Mouse (Mus musculus) left cerebral cortex, adult 2 months (tissue): ENCODE data around the gene Smc5. TPM values are rescaled to one million over a fixed set of nuclear protein-coding genes. Genes with fewer than 3 reads are reported as not detected.

ENCODE experiments used
- DNase-seq, 2 experiments: peaks; one replicate each; pipeline ENCODE4 v3.0.0; 2021 to 2022; ENCODE audit warnings: low spot score in 2 of 2, mixed read lengths in 1 of 2; ENCODE audit errors: extremely low spot score in 1 of 2
- H3K27ac ChIP-seq: fragments of 200-600 bp; 2 replicates; pipeline ENCODE4 v1.8.1; 2022
- H3K4me3 ChIP-seq: fragments of 200-600 bp; 2 replicates; pipeline ENCODE4 v1.8.1; 2022
- CTCF ChIP-seq: fragments of 200-600 bp; IDR thresholded peaks from 2 replicates; pipeline ENCODE4 v1.8.1; 2022; ENCODE audit warnings: antibody characterized with exemption, mild to moderate bottlenecking, moderate library complexity
- intact Hi-C: fragments of 180-260 bp; cut with DNase I; formaldehyde crosslinking; loops from one replicate; pipeline ENCODE4 v1.15.1; 2025
- long read RNA-seq, 2 experiments: library from polyadenylated mRNA; stranded (forward); transcript quantifications; one replicate each; pipeline ENCODE4 v2.0.0; 2021; ENCODE audit warnings: borderline mapping rate in 2 of 2
- total RNA-seq, 2 experiments: library from RNA; stranded (reverse); gene quantifications; 2 replicates each; pipeline ENCODE4 v1.2.3; 2021

Smc5 gene
- total RNA-seq: 10 to 100 TPM; 37.1 to 40.0 TPM
- long read RNA-seq, experiment 1, full-length matches to known transcripts: 4 of 23 reads
- long read RNA-seq, experiment 1, partial matches to known transcripts: 7 of 23 reads
- long read RNA-seq, experiment 1, other reads (novel, unspliced or antisense): 12 of 23 reads
- long read RNA-seq, experiment 2, full-length matches to known transcripts: 6 of 13 reads
- long read RNA-seq, experiment 2, partial matches to known transcripts: 0 of 13 reads
- long read RNA-seq, experiment 2, other reads (novel, unspliced or antisense): 7 of 13 reads

DNA sequence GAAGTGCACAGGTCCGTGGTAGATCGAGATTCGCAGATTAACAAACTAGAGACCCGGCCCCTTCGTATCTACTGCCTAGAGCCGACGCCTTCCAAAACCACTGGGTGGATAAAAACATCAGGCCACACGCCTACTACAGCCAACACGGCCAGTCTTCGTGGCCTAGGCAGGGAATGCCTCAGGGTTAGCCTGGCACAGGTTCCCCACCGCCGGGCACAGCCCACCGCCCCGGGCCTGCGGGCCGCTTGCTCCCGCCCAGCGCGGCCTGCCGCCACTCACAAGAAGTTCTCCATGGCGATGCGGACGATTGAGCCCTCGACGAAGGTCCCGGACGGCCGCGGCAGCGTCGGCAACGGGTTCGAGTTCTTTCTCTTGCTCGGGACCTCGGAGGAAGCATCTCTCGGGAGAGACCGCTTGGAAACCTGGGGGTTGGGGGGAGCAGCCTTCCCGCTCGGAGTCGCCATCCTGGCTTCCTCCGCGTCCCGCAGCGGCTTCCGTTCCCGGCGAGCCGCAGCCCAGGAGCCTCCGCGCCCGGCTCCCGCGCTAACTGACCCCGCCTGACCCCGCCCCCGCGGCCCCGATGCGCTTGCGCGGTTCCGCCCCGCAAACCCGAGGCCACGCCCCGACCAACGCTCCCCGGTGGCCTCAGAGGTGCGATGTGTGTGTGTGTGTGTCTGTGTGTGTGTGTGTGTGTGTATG lies at the start of gene Smc5:
Gene Smc5, minus strand, starts transcription at position 543 of the 699 bp plus-strand sequence.
- H3K27ac ChIP-seq: peak within 1 kb of the TSS; percentile 79
- intact Hi-C loops: no loop called here
- peak within 1 kb of the TSS; percentile 63 for H3K4me3 ChIP-seq
- DNase-seq: peak; percentile 92
- TF ChIP-seq CTCF: no peak

DNA sequence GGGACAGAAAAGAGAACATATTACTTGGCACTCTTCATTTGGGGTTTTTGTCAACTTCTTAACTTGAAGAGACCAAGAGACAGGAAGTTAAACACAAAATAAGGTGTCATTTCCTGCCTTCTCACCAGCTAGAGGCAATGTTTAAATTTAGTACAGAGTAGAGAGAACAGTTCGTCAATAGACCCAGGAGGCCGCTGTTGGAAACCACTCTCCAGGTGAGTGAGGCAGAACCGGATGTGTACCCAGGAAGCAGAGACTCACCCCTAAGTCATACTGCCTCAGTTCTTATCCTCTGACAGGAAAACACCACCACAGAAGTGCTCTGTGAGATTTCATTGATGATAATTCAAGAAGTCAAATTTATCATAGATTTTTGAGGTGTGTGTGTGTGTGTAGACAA lies 49.4 kb upstream of the Smc5 start:
- no peak for TF ChIP-seq CTCF
- DNase-seq: no peak
- Histone ChIP-seq H3K4me3 (no peak overlapping the region), H3K27ac (no peak overlapping the region)
- intact Hi-C loops: no loop called here

DNA sequence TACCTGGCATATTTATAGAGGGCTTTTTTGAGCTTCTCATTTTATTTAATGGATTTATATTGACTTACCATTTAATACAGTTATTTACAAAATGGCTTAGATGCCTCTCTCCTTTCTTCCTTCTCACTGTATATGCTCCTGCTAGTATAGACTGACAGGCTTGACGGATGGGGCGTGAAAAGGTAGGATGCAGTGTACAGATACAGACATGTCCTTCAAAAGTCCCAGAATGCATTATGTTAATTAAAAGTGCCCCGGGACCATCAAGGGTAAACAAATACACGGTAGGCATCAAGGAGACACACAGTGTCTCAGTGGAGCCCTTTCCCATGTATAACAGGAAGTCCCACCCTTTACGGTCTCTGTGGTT lies 44.3 kb upstream of the Smc5 start:
- H3K4me3 ChIP-seq: no peak overlapping the region
- intact Hi-C loops: no loop called here
- no peak overlapping the region for H3K27ac ChIP-seq
- no peak for DNase-seq
- TF ChIP-seq CTCF: no peak

DNA sequence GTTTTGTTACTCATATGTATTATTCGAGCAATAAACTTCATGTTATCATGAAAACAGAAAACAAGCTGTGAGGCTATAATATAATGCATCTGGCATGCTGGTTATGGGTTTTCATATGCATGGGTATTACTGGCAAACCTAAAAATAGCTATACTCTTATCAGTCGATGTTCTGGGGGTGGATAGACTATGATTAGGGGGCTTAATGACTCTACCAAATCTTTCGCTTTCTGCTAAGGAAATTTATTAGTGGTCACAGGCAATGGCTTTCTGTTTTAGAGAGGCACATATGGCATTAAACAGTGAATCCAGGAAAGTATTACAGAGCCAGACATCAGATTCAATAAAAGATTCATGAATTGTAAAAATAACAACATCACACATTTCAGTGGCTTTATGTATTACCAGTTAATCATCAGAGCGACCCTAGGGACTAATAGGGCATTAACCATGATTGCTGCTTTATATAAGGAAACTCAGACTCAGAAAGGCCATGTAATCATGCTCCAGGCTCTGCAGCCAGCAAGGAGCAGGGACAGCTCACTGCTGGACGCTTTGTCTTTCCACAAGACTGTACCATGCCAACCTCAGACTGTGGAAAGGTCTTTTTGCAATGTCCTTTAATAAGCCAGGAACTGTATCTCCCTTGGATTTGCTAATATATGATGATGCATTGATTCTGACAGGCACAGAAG lies 43.7 kb upstream of the Smc5 start:
- no peak for TF ChIP-seq CTCF
- Histone ChIP-seq H3K27ac (no peak overlapping the region), H3K4me3 (no peak overlapping the region)
- intact Hi-C loops: no loop called here
- DNase-seq: no peak

DNA sequence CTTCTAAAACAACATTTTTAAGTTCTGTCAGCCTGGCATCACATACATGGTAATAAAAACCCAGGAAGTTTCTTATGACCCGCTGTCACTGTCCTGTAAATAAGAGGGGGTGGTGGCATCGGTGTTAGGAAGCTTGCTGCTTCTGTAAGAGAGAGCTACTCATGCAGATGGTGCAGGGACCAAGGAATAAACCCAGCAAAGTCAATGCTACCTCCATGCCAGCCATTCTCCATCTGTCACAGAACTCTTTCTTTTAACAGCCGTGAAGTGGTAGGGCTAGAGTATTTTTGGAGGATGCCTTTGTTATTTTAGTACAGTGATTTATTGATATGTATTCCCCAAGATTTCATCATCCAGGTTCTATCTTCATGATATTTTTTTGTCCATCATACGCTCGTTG lies 43.2 kb upstream of the Smc5 start:
- TF ChIP-seq CTCF: no peak
- no peak for DNase-seq
- H3K4me3 ChIP-seq: no peak overlapping the region
- no peak overlapping the region for H3K27ac ChIP-seq
- intact Hi-C loops: no loop called here

DNA sequence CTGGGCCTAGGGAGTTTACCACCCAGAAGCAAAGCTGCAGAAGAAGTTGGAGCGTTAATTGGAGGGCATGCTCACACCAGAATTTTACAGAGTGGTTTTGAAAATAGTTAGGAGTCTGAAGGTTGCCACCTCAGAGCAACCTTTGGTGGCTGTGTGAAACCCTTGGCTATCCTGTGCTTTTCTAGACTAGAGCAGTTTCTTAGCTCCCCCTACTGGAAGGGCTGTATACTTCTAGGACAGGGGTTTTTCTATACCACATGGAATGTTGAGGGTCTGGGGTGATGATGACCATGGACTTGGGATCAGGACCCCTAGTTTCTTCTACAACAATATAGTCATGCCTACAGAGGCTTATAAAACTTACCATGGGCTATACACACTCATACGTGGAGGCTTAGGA lies 36.3 kb upstream of the Smc5 start:
- Histone ChIP-seq H3K4me3 (no peak overlapping the region), H3K27ac (no peak overlapping the region)
- no peak for DNase-seq
- intact Hi-C loops: no loop called here
- TF ChIP-seq CTCF: peak; percentile 36

DNA sequence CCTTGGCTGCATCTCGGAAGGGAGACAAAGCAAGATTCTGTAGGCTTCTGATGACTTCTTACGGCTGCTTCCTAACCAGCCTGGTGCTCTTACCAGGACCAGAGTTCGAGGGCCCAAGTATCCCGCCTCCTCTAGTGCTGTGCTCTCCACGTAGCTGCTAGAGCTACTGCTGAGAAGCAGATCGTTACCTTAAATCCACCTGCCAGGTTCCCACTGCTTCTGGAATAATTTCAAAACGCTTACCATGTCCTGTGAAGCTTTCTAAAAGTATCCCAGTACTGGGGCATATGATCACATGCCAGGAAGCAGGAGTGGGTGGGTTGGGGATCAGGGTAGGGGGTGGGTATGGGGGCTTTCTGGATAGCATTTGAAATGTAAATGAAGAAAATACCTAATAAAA lies 33.0 kb upstream of the Smc5 start:
- H3K4me3 ChIP-seq: no peak overlapping the region
- DNase-seq: no peak
- H3K27ac ChIP-seq: no peak overlapping the region
- no peak for TF ChIP-seq CTCF
- intact Hi-C loops: no loop called here

DNA sequence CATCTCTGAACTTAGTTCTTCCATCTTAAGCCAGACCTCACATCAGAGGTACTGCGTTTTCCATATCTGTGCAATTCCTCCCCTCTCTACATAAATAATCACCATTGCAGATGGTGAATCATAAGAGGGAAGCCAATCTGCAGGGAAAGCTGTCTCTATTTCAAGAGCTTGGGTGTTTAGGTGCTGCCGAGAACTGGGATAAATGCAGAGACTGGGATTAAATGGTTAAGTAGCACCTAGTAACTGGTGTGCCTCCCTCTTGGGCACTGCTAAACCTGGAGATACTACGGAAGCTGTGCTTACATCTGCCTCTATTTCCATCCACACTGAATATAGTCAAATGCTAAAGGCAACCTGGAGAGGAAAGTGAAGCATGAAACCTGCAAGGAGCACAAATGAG lies 26.3 kb upstream of the Smc5 start:
- TF ChIP-seq CTCF: no peak
- Histone ChIP-seq H3K27ac (peak overlapping the region; percentile 75), H3K4me3 (no peak overlapping the region)
- peak in 1 of 2 experiments; percentile 27 for DNase-seq
- intact Hi-C loops: loop anchor here (1.0 to 10.0 kb wide), 5 partner anchors 72 to 662 kb away; partner anchors contain the start of gene Apba1

DNA sequence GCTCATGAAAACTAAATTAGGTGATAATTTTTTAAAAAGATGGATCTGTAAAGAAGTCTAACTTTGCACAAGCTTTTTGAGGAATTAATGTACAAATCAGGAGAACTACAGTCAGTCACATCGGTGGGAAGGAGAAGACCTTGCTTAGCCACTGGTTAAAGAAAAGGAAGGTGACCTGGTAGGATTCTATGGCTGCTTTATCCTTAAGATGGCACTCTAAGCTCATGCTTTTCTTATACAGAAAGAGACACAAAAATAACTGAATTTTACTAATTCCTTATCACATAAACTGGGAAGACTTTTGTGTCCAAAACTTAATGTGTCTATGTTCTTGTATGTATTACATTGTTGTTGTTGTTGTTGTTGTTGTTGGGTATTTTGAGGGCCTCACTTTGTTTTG lies 25.2 kb upstream of the Smc5 start:
- TF ChIP-seq CTCF: peak; percentile 61
- DNase-seq: no peak
- intact Hi-C loops: loop anchor here (1.0 to 10.0 kb wide), 4 partner anchors 222 to 663 kb away; partner anchors contain the start of gene Apba1

DNA sequence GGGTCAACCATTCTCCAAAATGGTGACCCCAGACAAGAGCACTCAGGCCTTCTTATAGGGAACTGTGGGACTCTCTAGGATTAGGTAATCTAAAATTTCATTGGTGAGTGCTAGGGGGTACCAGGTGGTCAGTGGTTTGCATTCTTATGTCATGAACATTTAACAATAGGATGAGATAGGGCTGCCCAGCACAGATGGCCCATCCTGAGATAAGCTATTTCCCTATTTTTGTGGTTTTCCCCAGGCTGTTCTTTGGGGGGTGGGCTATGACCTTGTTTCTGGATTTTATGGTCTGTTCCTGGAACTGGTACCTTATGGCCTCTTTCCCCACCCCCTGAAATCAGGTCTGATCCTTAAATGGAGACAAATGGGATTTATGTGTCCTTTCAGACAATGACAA lies 23.5 kb upstream of the Smc5 start:
- DNase-seq: no peak
- H3K27ac ChIP-seq: no peak overlapping the region
- no peak for TF ChIP-seq CTCF
- H3K4me3 ChIP-seq: no peak overlapping the region
- intact Hi-C loops: loop anchor here (5.0 to 10.0 kb wide), 3 partner anchors 458 to 665 kb away; partner anchors contain the start of gene Apba1

More for the DNA sequence above, 25.2 kb upstream of the Smc5 start:
- Histone ChIP-seq H3K27ac (no peak overlapping the region), H3K4me3 (no peak overlapping the region)

DNA sequence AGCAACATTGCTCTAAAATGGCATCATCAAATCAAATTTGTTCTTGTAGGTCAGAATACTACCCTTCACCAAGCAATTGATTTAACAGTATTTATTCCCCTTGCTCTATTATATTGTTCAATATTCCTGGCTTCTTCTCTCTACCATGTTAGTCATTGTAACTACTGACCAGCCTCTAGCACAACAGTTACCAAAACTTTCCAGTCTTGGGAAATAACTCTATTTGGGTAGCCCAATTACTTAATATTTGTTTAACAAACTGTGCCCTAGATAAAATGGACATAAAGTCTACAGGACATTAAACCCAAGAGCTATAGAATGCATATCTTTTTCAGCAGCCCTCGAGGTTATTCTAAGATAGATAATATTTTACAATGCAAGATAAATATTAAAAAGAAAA lies 15.6 kb upstream of the Smc5 start:
- no peak overlapping the region for H3K4me3 ChIP-seq
- intact Hi-C loops: no loop called here
- TF ChIP-seq CTCF: no peak

More for the DNA sequence above, 15.6 kb upstream of the Smc5 start:
- DNase-seq: no peak
- no peak overlapping the region for H3K27ac ChIP-seq
